Mouse (Mus musculus) ES-Bruce4 (cell line): ENCODE data around the gene Mapkap1.

Experiments
- EP300 ChIP-seq: IDR thresholded peaks from 2 replicates; pipeline ENCODE4 v1.6.1; 2011; ENCODE audit warnings: low read depth, low read length; ENCODE audit not compliant: insufficient read depth
- POLR2A ChIP-seq: IDR thresholded peaks from one replicate; pipeline ENCODE4 v1.8.1; 2011; ENCODE audit warnings: low read length; ENCODE audit not compliant: insufficient read depth

- TF ChIP-seq EP300 (no peak), POLR2A (no peak)
Observed at GRCm38 (mm10) chr2:34409741-34410340, 3.3 kb downstream of the Mapkap1 start.
